Mouse (Mus musculus) olfactory bulb, adult 2 months (tissue): Measurements from ENCODE around the gene Wdr81.

ENCODE experiments used
- CTCF ChIP-seq: fragments of 200-500 bp; IDR thresholded peaks from 2 replicates; pipeline ENCODE4 v1.5.1; 2012; ENCODE audit warnings: low read depth, mild to moderate bottlenecking, low read length, moderate library complexity; ENCODE audit not compliant: insufficient read depth
- POLR2A ChIP-seq: fragments of 200-500 bp; IDR thresholded peaks from 2 replicates; pipeline ENCODE4 v1.6.1; 2012; ENCODE audit warnings: mild to moderate bottlenecking, low read depth, low read length, moderate library complexity; ENCODE audit not compliant: insufficient read depth

- TF ChIP-seq CTCF (no peak), POLR2A (no peak)
Observed at GRCm38 (mm10) chr11:75456440-75456871, 1.9 kb upstream of the Wdr81 start.
